Mouse (Mus musculus): Measurements from ENCODE around the gene Gad1. TPM values are rescaled to one million over a fixed set of nuclear protein-coding genes. Genes with fewer than 3 reads are reported as not detected.
"Not testable (repeated sequence)": the region's sequence is repeated elsewhere in the genome, so short reads cannot be mapped to it uniquely, and the experiment has no call there.

Gene Gad1
- 2.0 and 2.1 TPM in 2 replicates for polyA plus RNA-seq (2014; fragmentation: Nextera tagmentation; extraction: Ambion mirVana)

DNA sequence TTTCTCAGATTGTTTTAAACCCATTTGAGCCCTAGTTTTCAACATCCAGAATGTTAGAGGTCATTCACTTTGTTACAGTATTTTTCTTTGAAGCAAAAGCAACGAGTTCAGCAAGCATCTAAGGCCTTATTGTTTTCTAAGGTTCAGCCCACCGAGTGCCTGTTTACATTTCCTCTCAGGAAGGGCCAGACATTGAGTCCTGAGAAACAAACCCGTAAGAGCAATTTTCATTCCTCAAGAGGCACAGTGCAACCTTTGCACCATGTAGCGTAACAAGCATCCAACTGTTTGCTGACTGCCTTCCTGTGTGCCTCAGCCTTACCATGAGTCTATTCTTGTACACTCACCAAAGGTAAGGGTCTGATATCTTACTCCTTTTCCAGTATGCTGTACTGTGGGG, at the start of gene Gad1:
Gene Gad1 (plus strand): TSS at position 301 of the 400 bp plus-strand sequence.
- H3K27ac ChIP-seq (replicated peaks; ENCODE audit: low read depth, low read length): no peak within 1 kb of the TSS
- H3K4me1 ChIP-seq (ENCODE audit: control insufficient read depth, insufficient read depth, low read length): no peaks in the 10 kb centered on the region
- no peaks in the 10 kb centered on the region for H3K36me3 ChIP-seq (replicated peaks; ENCODE audit: control insufficient read depth, insufficient read depth, low read depth, low read length)
- no peak within 1 kb of the TSS for H3K4me3 ChIP-seq (ENCODE audit: low read depth, low read length)
- no peak for DNase-seq (ENCODE audit: low spot score)
- WGBS: 23% methylated on average over 4 of the region's 4 CpGs
- no peak for ATAC-seq (replicated peaks; ENCODE audit: insufficient number of reproducible peaks, low FRiP score, low TSS enrichment, low read depth)
- no peaks in the 10 kb centered on the region for H3K27me3 ChIP-seq (ENCODE audit: control insufficient read depth, insufficient read depth, low read length)
- no peak within 1 kb of the TSS for H3K9ac ChIP-seq (replicated peaks; ENCODE audit: low read length)
- H3K4me2 ChIP-seq (ENCODE audit: low read depth, low read length): no peak within 1 kb of the TSS
- no peaks in the 10 kb centered on the region for H3K9me3 ChIP-seq (replicated peaks; ENCODE audit: control insufficient read depth, low read length)

DNA sequence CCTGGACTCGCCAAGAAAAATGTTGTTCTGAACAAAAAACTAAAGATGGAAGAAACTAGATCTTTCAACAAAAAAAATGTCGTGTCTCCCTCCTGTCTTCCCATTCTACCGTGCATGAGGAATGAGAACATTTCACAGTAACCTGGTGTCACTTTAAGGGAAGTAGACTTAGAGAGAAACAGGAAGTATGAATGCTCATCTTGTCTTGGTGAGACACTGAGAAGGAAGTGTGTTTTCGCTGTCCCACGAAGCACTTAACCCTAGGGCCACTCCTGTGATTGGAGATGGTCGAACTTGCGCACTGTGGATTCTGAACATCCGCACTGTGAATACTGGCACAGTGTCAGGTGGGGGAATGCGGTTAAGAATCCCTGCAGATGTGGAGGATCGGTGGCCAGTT, 49.4 kb upstream of the Gad1 start:
- Histone ChIP-seq H3K27ac (replicated peaks; ENCODE audit: low read depth, low read length) (no peak overlapping the region), H3K9ac (replicated peaks; ENCODE audit: low read length) (no peak overlapping the region), H3K36me3 (replicated peaks; ENCODE audit: control insufficient read depth, insufficient read depth, low read depth, low read length) (no peaks in the 10 kb centered on the region), H3K27me3 (ENCODE audit: control insufficient read depth, insufficient read depth, low read length) (no peaks in the 10 kb centered on the region), H3K4me2 (ENCODE audit: low read depth, low read length) (no peak overlapping the region), H3K4me3 (ENCODE audit: low read depth, low read length) (no peak overlapping the region), H3K4me1 (ENCODE audit: control insufficient read depth, insufficient read depth, low read length) (no peaks in the 10 kb centered on the region), H3K9me3 (replicated peaks; ENCODE audit: control insufficient read depth, low read length) (no peaks in the 10 kb centered on the region)
- ATAC-seq (replicated peaks; ENCODE audit: insufficient number of reproducible peaks, low FRiP score, low TSS enrichment, low read depth): no peak
- DNase-seq (ENCODE audit: low spot score): no peak
- WGBS: 82% methylated on average over 10 of the region's 10 CpGs

- no peak overlapping the region for H3K9ac ChIP-seq (replicated peaks; ENCODE audit: low read length)
- H3K4me3 ChIP-seq (ENCODE audit: low read depth, low read length): no peak overlapping the region
- H3K4me2 ChIP-seq (ENCODE audit: low read depth, low read length): no peak overlapping the region
- WGBS: 23% methylated on average over 1 of the region's 1 CpGs
- no peaks in the 10 kb centered on the region for H3K9me3 ChIP-seq (replicated peaks; ENCODE audit: control insufficient read depth, low read length)
- no peaks in the 10 kb centered on the region for H3K36me3 ChIP-seq (replicated peaks; ENCODE audit: control insufficient read depth, insufficient read depth, low read depth, low read length)
- DNase-seq (ENCODE audit: low spot score): no peak
- no peak for ATAC-seq (replicated peaks; ENCODE audit: insufficient number of reproducible peaks, low FRiP score, low TSS enrichment, low read depth)
- no peaks in the 10 kb centered on the region for H3K4me1 ChIP-seq (ENCODE audit: control insufficient read depth, insufficient read depth, low read length)
- no peaks in the 10 kb centered on the region for H3K27me3 ChIP-seq (ENCODE audit: control insufficient read depth, insufficient read depth, low read length)
- H3K27ac ChIP-seq (replicated peaks; ENCODE audit: low read depth, low read length): no peak overlapping the region
Measured at GRCm38 (mm10) chr2:70505229-70505628, 47.6 kb upstream of the Gad1 start.

- no peaks in the 10 kb centered on the region for H3K9me3 ChIP-seq (replicated peaks; ENCODE audit: control insufficient read depth, low read length)
- 45% methylated on average over 4 of the region's 4 CpGs for WGBS
- no peak overlapping the region for H3K27ac ChIP-seq (replicated peaks; ENCODE audit: low read depth, low read length)
- H3K4me1 ChIP-seq (ENCODE audit: control insufficient read depth, insufficient read depth, low read length): no peaks in the 10 kb centered on the region
- no peaks in the 10 kb centered on the region for H3K36me3 ChIP-seq (replicated peaks; ENCODE audit: control insufficient read depth, insufficient read depth, low read depth, low read length)
- H3K4me3 ChIP-seq (ENCODE audit: low read depth, low read length): no peak overlapping the region
- H3K27me3 ChIP-seq (ENCODE audit: control insufficient read depth, insufficient read depth, low read length): no peaks in the 10 kb centered on the region
- H3K9ac ChIP-seq (replicated peaks; ENCODE audit: low read length): no peak overlapping the region
- no peak for ATAC-seq (replicated peaks; ENCODE audit: insufficient number of reproducible peaks, low FRiP score, low TSS enrichment, low read depth)
- DNase-seq (ENCODE audit: low spot score): no peak
- no peak overlapping the region for H3K4me2 ChIP-seq (ENCODE audit: low read depth, low read length)
Measured at GRCm38 (mm10) chr2:70505896-70506295, 47.0 kb upstream of the Gad1 start.

- Histone ChIP-seq H3K36me3 (replicated peaks; ENCODE audit: control insufficient read depth, insufficient read depth, low read depth, low read length) (no peaks in the 10 kb centered on the region), H3K4me3 (ENCODE audit: low read depth, low read length) (no peak overlapping the region), H3K27ac (replicated peaks; ENCODE audit: low read depth, low read length) (no peak overlapping the region), H3K4me1 (ENCODE audit: control insufficient read depth, insufficient read depth, low read length) (no peaks in the 10 kb centered on the region), H3K9ac (replicated peaks; ENCODE audit: low read length) (no peak overlapping the region), H3K4me2 (ENCODE audit: low read depth, low read length) (no peak overlapping the region), H3K9me3 (replicated peaks; ENCODE audit: control insufficient read depth, low read length) (no peaks in the 10 kb centered on the region), H3K27me3 (ENCODE audit: control insufficient read depth, insufficient read depth, low read length) (no peaks in the 10 kb centered on the region)
- DNase-seq (ENCODE audit: low spot score) (no peak), ATAC-seq (replicated peaks; ENCODE audit: insufficient number of reproducible peaks, low FRiP score, low TSS enrichment, low read depth) (no peak)
- 58% methylated on average over 2 of the region's 2 CpGs for WGBS
Measured at GRCm38 (mm10) chr2:70506372-70506771, 46.5 kb upstream of the Gad1 start.

DNA sequence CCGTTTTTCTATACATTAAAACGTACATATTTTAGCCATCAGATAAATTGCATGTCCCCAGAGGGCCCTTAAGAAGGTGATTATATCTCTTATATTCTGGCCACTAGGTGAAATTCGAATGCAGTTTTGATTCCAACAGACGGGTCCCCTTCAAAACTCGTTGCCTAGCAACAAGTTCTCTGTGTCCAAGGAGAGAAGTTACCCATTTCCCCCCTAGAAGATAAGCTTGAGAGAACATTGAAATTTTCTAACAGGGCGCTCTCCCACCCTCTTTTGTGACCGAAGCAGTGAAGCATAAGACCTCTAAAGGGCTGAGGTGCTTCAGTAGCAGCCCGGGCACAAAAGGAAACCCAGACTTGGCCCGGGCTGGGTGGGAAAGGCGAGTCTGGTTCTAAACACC, 44.4 kb upstream of the Gad1 start, which contains the start of gene Erich2:
Gene Erich2 (plus strand): TSS at position 324 of the 400 bp plus-strand sequence.
- no peak within 1 kb of the TSS for H3K27ac ChIP-seq (replicated peaks; ENCODE audit: low read depth, low read length)
- peak within 1 kb of the TSS; percentile 87 for H3K4me2 ChIP-seq (ENCODE audit: low read depth, low read length)
- 18% methylated on average over 10 of the region's 10 CpGs for WGBS
- H3K4me3 ChIP-seq (ENCODE audit: low read depth, low read length): peak within 1 kb of the TSS; percentile 48
- H3K36me3 ChIP-seq (replicated peaks; ENCODE audit: control insufficient read depth, insufficient read depth, low read depth, low read length): no peaks in the 10 kb centered on the region
- no peaks in the 10 kb centered on the region for H3K27me3 ChIP-seq (ENCODE audit: control insufficient read depth, insufficient read depth, low read length)
- H3K9ac ChIP-seq (replicated peaks; ENCODE audit: low read length): peak within 1 kb of the TSS; percentile 51
- ATAC-seq (replicated peaks; ENCODE audit: insufficient number of reproducible peaks, low FRiP score, low TSS enrichment, low read depth): no peak
- H3K4me1 ChIP-seq (ENCODE audit: control insufficient read depth, insufficient read depth, low read length): no peaks in the 10 kb centered on the region
- H3K9me3 ChIP-seq (replicated peaks; ENCODE audit: control insufficient read depth, low read length): no peaks in the 10 kb centered on the region
- DNase-seq (ENCODE audit: low spot score): peak; percentile 57

DNA sequence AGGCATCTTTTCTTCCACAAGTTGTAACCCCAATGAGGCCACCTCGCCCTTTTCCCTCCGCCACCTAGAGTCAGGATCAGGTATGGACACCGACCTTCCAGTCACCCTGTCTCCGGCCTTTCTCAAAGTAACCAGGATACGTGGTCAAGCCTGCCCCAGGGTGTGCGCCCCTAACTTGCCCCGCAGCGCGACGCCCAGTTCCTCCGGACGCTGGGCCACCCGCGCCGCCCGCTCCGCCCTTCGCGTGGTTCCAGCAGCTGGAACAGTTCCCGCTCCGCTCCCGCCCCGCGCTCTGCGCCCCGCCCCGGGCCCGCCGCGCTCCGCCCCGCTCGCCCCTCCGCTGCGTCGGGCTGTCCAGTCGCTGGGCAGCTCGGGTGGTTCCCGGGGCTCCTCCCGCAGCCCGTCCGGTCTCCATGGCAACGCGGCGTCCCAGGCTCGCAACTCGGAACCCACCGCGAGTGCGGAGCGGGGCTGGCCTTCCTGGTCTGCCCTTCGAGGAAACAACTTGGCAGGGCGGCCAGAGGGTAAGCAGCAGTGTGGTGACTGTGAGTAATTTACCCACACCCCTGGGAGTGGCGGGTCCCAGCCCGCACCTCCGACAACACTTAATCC, 43.7 kb upstream of the Gad1 start:
- peak; percentile 90 for DNase-seq (ENCODE audit: low spot score)
- ATAC-seq (replicated peaks; ENCODE audit: insufficient number of reproducible peaks, low FRiP score, low TSS enrichment, low read depth): peak; percentile 96
- Histone ChIP-seq H3K27ac (replicated peaks; ENCODE audit: low read depth, low read length) (no peak overlapping the region), H3K4me1 (ENCODE audit: control insufficient read depth, insufficient read depth, low read length) (no peaks in the 10 kb centered on the region), H3K9me3 (replicated peaks; ENCODE audit: control insufficient read depth, low read length) (no peaks in the 10 kb centered on the region), H3K27me3 (ENCODE audit: control insufficient read depth, insufficient read depth, low read length) (no peaks in the 10 kb centered on the region), H3K9ac (replicated peaks; ENCODE audit: low read length) (peak overlapping the region; percentile 51), H3K4me2 (ENCODE audit: low read depth, low read length) (peak overlapping the region; percentile 87), H3K36me3 (replicated peaks; ENCODE audit: control insufficient read depth, insufficient read depth, low read depth, low read length) (no peaks in the 10 kb centered on the region), H3K4me3 (ENCODE audit: low read depth, low read length) (peak overlapping the region; percentile 48)
- WGBS: 0% methylated on average over 47 of the region's 56 CpGs

DNA sequence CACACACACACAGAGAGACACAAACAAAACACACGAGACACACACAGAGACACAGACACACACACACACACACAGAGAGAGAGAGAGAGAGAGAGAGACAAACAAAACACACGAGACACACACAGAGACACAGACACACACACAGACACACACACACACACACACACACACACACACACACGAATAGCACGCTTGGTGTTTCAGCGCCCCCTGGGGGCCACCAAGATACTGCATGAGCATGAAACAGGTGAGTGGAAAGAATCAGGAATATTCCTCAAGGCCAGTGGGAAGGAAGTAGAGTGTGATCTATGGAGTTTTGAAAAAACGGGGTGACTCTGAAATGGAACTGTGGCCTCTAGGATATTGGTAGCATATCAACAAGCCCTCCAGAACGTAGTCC, 14.6 kb upstream of the Gad1 start:
- not testable (repeated sequence) for H3K4me1 ChIP-seq (ENCODE audit: control insufficient read depth, insufficient read depth, low read length); H3K9ac ChIP-seq (replicated peaks; ENCODE audit: low read length); H3K9me3 ChIP-seq (replicated peaks; ENCODE audit: control insufficient read depth, low read length); H3K36me3 ChIP-seq (replicated peaks; ENCODE audit: control insufficient read depth, insufficient read depth, low read depth, low read length); H3K27me3 ChIP-seq (ENCODE audit: control insufficient read depth, insufficient read depth, low read length); H3K27ac ChIP-seq (replicated peaks; ENCODE audit: low read depth, low read length); H3K4me3 ChIP-seq (ENCODE audit: low read depth, low read length); H3K4me2 ChIP-seq (ENCODE audit: low read depth, low read length); ATAC-seq (replicated peaks; ENCODE audit: insufficient number of reproducible peaks, low FRiP score, low TSS enrichment, low read depth)
- WGBS: 47% methylated on average over 7 of the region's 7 CpGs
- DNase-seq (ENCODE audit: low spot score): peak; percentile 54

Measured in embryonic facial prominence, embryonic 11.5 days (tissue).